Mouse (Mus musculus): ENCODE results near the gene Mapkapk2. TPM values are rescaled to one million over a fixed set of nuclear protein-coding genes. Genes with fewer than 3 reads are reported as not detected.

The Mapkapk2 gene
- polyA plus RNA-seq, 1 experiment, result 1.3 TPM

DNA sequence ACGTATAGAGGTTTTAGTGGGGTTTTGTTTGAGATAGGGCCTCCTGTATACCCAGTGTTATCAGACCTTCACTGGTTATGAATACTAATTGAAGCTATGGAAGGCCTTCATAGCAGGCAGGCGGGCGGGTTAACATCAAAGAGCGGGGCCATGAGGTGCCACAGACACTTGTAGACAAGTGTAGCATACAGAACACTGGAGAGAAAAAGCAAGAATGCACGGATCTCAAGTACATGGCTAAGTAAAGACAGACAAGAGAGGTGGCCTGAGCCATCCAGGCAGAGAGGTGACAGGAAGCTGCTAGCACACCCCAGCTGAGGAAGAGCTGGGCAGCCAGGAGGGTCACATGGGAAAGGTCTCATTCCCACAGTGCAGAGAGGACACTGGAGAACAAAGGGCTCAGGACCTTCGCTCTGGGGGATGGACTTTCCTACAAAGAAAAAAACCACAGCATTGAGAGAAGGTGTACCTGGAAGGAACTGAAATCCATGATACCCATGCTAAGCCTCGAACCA is 35.8 kb downstream of the Mapkapk2 start:
- Histone ChIP-seq H3K4me3 (replicated peaks) (no peak overlapping the region), H3K4me1 (ENCODE audit: control insufficient read depth) (peaks cover 51% of the 10 kb centered on the region), H3K36me3 (ENCODE audit: control insufficient read depth) (peaks cover 8% of the 10 kb centered on the region), H3K27me3 (ENCODE audit: control insufficient read depth) (no peaks in the 10 kb centered on the region), H3K9me3 (ENCODE audit: control insufficient read depth, low read length) (no peaks in the 10 kb centered on the region)
- TF ChIP-seq GATA1 (IDR thresholded peaks at IDR 0.05; ENCODE audit: low read length), result no peak
- TF ChIP-seq TAL1 (IDR thresholded peaks at IDR 0.05; ENCODE audit: low read length), result no peak

DNA sequence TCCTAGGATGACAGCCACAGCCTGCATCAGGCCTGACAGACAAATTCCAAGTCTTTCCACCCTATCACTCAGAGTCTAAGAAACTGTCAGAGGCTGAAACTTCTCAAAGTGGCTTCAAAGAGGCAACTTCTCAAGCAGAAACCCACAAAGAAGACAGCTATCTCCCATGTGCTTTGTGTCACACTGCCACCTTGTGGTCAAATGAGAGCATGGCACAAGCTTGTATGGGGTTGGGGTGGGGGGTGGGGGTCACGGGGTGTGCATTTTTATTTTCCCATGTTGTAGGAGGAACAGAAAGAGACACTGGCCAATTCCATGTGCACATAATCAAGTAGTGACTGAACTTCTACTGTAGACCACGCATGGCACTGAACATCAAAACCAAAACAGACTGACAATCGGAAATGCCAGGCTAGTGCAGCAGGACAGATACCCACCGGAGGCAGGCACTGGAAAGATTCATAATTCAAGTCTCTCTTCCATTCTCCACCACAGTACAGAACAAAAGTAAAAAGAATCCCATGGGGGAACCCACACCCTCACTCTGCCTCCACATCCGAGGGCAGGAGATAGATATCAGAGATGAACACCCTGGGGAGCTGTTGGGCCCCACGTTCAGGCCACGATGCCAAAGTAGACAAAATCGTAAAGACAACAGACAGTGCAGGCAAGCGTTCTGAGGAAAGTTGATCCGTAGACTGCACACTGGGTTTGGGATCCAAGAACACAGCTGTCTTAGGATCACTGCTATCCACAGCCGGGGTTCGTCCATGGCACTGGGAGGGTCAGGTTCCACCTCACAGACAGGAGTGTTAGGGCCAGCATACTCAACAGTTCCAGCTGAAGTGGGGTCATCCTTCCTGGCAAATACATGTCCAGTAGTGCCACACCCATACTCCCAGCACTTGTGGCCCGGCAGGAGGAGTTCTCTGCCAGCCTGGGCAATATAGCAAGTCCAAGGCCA is 37.1 kb downstream of the Mapkapk2 start:
- Histone ChIP-seq H3K27me3 (ENCODE audit: control insufficient read depth) (no peaks in the 10 kb centered on the region), H3K4me3 (replicated peaks) (peak overlapping the region; percentile 45), H3K36me3 (ENCODE audit: control insufficient read depth) (peaks cover 18% of the 10 kb centered on the region), H3K4me1 (ENCODE audit: control insufficient read depth) (peaks cover 48% of the 10 kb centered on the region), H3K9me3 (ENCODE audit: control insufficient read depth, low read length) (no peaks in the 10 kb centered on the region)
- TF ChIP-seq TAL1 (IDR thresholded peaks at IDR 0.05; ENCODE audit: low read length) (no peak), GATA1 (IDR thresholded peaks at IDR 0.05; ENCODE audit: low read length) (no peak)

DNA sequence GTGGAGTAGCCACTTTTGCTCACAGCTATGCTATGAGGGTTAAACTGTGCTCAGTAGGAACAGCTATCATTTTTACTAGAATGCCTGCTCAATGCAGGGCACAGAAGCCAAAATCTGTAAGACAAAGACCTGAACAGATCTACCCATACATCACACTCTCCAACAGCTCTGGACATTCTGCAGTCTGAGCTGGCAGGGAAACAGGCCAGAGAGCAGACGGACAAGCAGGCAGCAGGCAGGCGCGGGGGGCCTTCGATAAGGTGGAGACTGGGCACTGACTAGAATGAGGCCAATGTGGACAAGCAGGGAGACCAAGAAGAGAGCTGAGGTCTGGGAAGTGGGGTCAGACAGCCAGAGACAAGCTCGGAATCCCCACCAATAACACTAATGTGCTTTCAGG is 37.8 kb downstream of the Mapkapk2 start:
- Histone ChIP-seq H3K36me3 (ENCODE audit: control insufficient read depth) (peaks cover 25% of the 10 kb centered on the region), H3K4me3 (replicated peaks) (no peak overlapping the region), H3K27me3 (ENCODE audit: control insufficient read depth) (no peaks in the 10 kb centered on the region), H3K4me1 (ENCODE audit: control insufficient read depth) (peaks cover 45% of the 10 kb centered on the region), H3K9me3 (ENCODE audit: control insufficient read depth, low read length) (no peaks in the 10 kb centered on the region)
- TF ChIP-seq TAL1 (IDR thresholded peaks at IDR 0.05; ENCODE audit: low read length) (no peak), GATA1 (IDR thresholded peaks at IDR 0.05; ENCODE audit: low read length) (no peak)

DNA sequence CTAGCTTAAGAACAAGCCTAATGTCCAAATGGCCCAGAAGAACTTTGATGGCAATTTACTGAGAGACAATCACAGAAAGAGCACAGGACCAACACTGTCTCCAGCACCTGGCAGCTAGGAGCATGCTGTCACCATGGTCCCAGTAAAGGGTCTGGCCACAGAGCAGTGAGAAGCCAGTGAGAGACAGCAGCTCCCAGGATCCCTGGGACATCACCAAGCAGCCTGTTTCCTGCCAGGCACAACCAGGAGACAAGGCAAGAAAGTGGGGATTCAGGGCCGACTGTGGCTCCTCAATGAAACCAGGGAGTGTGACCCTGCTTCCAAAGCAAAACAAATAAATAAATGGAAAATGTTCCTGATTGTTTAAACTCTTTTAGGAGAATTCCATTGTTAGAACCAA is 38.2 kb downstream of the Mapkapk2 start:
- no peaks in the 10 kb centered on the region for H3K27me3 ChIP-seq (ENCODE audit: control insufficient read depth)
- peaks cover 41% of the 10 kb centered on the region for H3K4me1 ChIP-seq (ENCODE audit: control insufficient read depth)
- peaks cover 30% of the 10 kb centered on the region for H3K36me3 ChIP-seq (ENCODE audit: control insufficient read depth)
- H3K4me3 ChIP-seq (replicated peaks), result no peak overlapping the region
- TF ChIP-seq GATA1 (IDR thresholded peaks at IDR 0.05; ENCODE audit: low read length), result no peak
- no peak for TF ChIP-seq TAL1 (IDR thresholded peaks at IDR 0.05; ENCODE audit: low read length)
- H3K9me3 ChIP-seq (ENCODE audit: control insufficient read depth, low read length), result no peaks in the 10 kb centered on the region

DNA sequence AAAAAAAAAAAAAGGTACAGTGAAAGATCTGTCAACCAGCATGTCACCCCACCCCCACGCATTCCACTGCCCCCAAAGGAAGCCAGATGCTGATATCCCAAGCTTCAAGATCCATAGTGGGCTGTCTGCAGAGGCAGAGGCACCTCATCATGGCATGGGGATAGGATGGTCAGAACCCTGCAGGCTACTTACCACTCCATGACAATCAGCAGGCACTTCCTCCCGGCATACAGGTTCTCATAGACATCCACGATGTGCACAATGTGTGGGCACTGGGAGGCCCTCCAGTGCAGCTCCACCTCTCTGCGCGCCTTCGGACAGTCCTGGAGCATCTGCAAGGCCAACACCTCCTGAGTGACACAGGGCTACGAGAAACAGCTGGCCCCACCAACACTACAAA is 39.2 kb downstream of the Mapkapk2 start:
- no peaks in the 10 kb centered on the region for H3K27me3 ChIP-seq (ENCODE audit: control insufficient read depth)
- no peaks in the 10 kb centered on the region for H3K9me3 ChIP-seq (ENCODE audit: control insufficient read depth, low read length)
- no peak overlapping the region for H3K4me3 ChIP-seq (replicated peaks)
- peaks cover 37% of the 10 kb centered on the region for H3K36me3 ChIP-seq (ENCODE audit: control insufficient read depth)
- H3K4me1 ChIP-seq (ENCODE audit: control insufficient read depth), result peaks cover 32% of the 10 kb centered on the region
- no peak for TF ChIP-seq GATA1 (IDR thresholded peaks at IDR 0.05; ENCODE audit: low read length)
- no peak for TF ChIP-seq TAL1 (IDR thresholded peaks at IDR 0.05; ENCODE audit: low read length)

DNA sequence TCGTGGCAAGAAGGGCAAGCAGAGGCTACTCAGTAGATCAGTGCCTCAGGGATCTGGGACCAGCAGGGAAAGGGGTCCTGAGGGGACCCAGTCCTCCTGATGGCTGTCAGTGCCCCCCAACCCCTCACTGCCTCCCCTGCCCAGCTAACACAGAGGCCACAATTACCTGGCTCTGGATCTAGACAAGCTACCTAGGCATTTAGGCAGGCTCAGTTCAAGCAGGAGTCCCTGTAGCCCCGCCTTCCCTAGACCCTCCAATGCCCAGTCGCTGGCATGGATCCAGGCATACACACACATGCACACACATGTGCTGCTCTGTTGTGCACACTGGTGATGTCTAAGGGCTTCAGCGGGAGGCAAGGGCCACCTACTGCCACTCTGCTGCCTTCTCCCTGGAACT is 43.4 kb downstream of the Mapkapk2 start:
- H3K27me3 ChIP-seq (ENCODE audit: control insufficient read depth), result no peaks in the 10 kb centered on the region
- H3K9me3 ChIP-seq (ENCODE audit: control insufficient read depth, low read length), result no peaks in the 10 kb centered on the region
- no peak overlapping the region for H3K4me3 ChIP-seq (replicated peaks)
- peaks cover 37% of the 10 kb centered on the region for H3K36me3 ChIP-seq (ENCODE audit: control insufficient read depth)
- no peaks in the 10 kb centered on the region for H3K4me1 ChIP-seq (ENCODE audit: control insufficient read depth)
- TF ChIP-seq TAL1 (IDR thresholded peaks at IDR 0.05; ENCODE audit: low read length), result no peak

DNA sequence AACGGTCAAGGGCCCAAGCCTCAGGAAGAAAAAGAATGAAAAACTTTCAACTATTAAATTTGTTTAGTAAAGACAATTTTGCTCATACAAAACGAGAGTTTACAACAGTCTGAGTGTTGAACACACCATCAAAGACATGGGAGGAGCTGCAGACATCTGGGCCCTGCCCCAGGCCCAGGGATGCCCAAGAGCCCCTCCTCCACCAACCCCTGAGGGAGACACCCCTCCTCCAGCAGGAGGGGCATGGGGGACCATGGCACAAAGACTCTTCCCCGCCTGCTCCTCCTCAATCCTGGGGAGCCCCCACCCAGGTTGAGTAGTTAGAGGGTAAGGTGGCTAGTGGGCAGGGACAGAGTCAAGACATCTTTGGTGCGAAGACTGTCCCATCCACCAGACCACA is 44.0 kb downstream of the Mapkapk2 start:
- TF ChIP-seq TAL1 (IDR thresholded peaks at IDR 0.05; ENCODE audit: low read length) (no peak), GATA1 (IDR thresholded peaks at IDR 0.05; ENCODE audit: low read length) (no peak)
- H3K4me1 ChIP-seq (ENCODE audit: control insufficient read depth), result no peaks in the 10 kb centered on the region
- peaks cover 37% of the 10 kb centered on the region for H3K36me3 ChIP-seq (ENCODE audit: control insufficient read depth)

DNA sequence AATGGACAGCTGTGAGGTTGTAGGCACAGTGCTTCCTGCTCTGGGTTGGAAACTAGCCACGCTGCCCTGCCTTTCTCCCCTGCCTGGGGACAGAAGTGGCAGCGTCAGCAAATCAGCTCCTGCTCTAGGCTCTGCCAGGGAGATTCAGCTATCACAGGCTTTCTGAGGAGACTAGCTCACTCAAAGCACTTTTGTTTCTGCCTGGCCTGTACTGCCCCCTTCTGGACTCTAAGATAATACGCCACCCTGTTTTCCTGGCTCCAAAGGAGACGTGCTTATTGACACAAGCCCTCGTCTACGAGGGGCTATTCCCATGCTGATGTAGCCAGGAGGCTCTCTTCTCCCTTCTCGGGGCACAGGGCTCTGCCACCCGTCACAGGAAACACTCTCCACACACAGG is 44.4 kb downstream of the Mapkapk2 start:
- Histone ChIP-seq H3K4me3 (replicated peaks) (no peak overlapping the region), H3K27me3 (ENCODE audit: control insufficient read depth) (no peaks in the 10 kb centered on the region), H3K36me3 (ENCODE audit: control insufficient read depth) (peaks cover 37% of the 10 kb centered on the region), H3K4me1 (ENCODE audit: control insufficient read depth) (no peaks in the 10 kb centered on the region), H3K9me3 (ENCODE audit: control insufficient read depth, low read length) (no peaks in the 10 kb centered on the region)
- TF ChIP-seq GATA1 (IDR thresholded peaks at IDR 0.05; ENCODE audit: low read length) (no peak), TAL1 (IDR thresholded peaks at IDR 0.05; ENCODE audit: low read length) (no peak)

More for the DNA sequence above, 44.0 kb downstream of the Mapkapk2 start:
- Histone ChIP-seq H3K27me3 (ENCODE audit: control insufficient read depth) (no peaks in the 10 kb centered on the region), H3K9me3 (ENCODE audit: control insufficient read depth, low read length) (no peaks in the 10 kb centered on the region), H3K4me3 (replicated peaks) (no peak overlapping the region)

DNA sequence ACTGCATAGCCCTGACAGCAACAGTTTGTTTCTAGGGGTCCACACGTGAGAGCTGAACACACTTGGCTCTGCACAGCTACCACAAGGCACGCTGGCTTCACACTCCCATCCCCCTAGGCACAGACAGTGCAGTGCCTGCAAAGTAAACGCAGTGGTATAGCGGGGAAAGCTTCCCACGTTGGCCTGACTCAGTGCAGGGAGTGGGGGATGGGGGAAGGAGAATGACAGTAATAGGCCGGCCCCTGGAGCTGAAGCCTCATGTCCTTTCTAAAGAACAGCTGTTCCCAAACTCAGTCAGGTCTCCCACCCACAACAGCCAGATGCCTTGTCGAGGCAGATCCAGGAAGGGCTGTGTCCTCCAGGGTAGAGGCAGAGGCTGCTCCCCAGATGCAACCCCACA is 46.6 kb downstream of the Mapkapk2 start:
- H3K36me3 ChIP-seq (ENCODE audit: control insufficient read depth), result peaks cover 24% of the 10 kb centered on the region
- H3K27me3 ChIP-seq (ENCODE audit: control insufficient read depth), result no peaks in the 10 kb centered on the region
- H3K9me3 ChIP-seq (ENCODE audit: control insufficient read depth, low read length), result no peaks in the 10 kb centered on the region
- no peak for TF ChIP-seq GATA1 (IDR thresholded peaks at IDR 0.05; ENCODE audit: low read length)
- no peak for TF ChIP-seq TAL1 (IDR thresholded peaks at IDR 0.05; ENCODE audit: low read length)
- H3K4me3 ChIP-seq (replicated peaks), result no peak overlapping the region
- H3K4me1 ChIP-seq (ENCODE audit: control insufficient read depth), result no peaks in the 10 kb centered on the region
